Mouse (Mus musculus): ENCODE data around the gene Calml4. TPM values are rescaled to one million over a fixed set of nuclear protein-coding genes. Genes with fewer than 3 reads are reported as not detected.

Gene Calml4
- total and polyA plus RNA-seq, 3 experiments: 0.62 to 4.6 TPM; not detected in 1

GRCm38 (mm10) chr9:62851571-62851970 lies 6.3 kb upstream of the Calml4 start:
- DNase-seq (ENCODE audit: low read depth, low spot score): no peak
- no peak overlapping the region for H3K27ac ChIP-seq (ENCODE audit: control insufficient read depth, low read depth, low read length)

GRCm38 (mm10) chr9:62854483-62854882 lies 3.4 kb upstream of the Calml4 start:
- Histone ChIP-seq H3K27ac (ENCODE audit: control insufficient read depth, low read depth, low read length) (no peak overlapping the region), H3K9ac (ENCODE audit: control insufficient read depth, low read depth, low read length, poor library complexity, severe bottlenecking) (no peak overlapping the region), H3K4me3 (ENCODE audit: control insufficient read depth in 1 of 2, insufficient read depth in 1 of 2, low read depth in 2 of 2, low read length in 2 of 2) (no peak overlapping the region), H3K9me3 (replicated peaks; ENCODE audit: insufficient read depth, low read length) (no peaks in the 10 kb centered on the region), H3K27me3 (ENCODE audit: control insufficient read depth in 1 of 2, insufficient read depth in 2 of 2, low read length in 2 of 2) (no peaks in the 10 kb centered on the region), H3K36me3 (ENCODE audit: control insufficient read depth in 1 of 2, insufficient read depth in 2 of 2, low read length in 2 of 2) (no peaks in the 10 kb centered on the region), H3K4me1 (ENCODE audit: control insufficient read depth in 1 of 2, insufficient read depth in 2 of 2, low read length in 2 of 2) (no peaks in the 10 kb centered on the region), H3K79me2 (ENCODE audit: control insufficient read depth, insufficient read depth, low read length, poor library complexity) (no peaks in the 10 kb centered on the region)
- DNase-seq (ENCODE audit: low read depth, low spot score): no peak
- TF ChIP-seq SMC3 (IDR thresholded peaks at IDR 0.05; ENCODE audit: low read depth, low read length) (no peak), BHLHE40 (IDR thresholded peaks at IDR 0.05; ENCODE audit: borderline replicate concordance, low read depth, low read length) (no peak), RCOR1 (IDR thresholded peaks at IDR 0.05; ENCODE audit: low read depth, low read length) (no peak), CHD2 (IDR thresholded peaks at IDR 0.05; ENCODE audit: low read length) (no peak)

More at GRCm38 (mm10) chr9:62851571-62851970, 6.3 kb upstream of the Calml4 start:
- H3K9me3 ChIP-seq (replicated peaks; ENCODE audit: insufficient read depth, low read length): no peaks in the 10 kb centered on the region
- H3K79me2 ChIP-seq (ENCODE audit: control insufficient read depth, insufficient read depth, low read length, poor library complexity): no peaks in the 10 kb centered on the region
- no peaks in the 10 kb centered on the region for H3K27me3 ChIP-seq (ENCODE audit: control insufficient read depth in 1 of 2, insufficient read depth in 2 of 2, low read length in 2 of 2)
- no peaks in the 10 kb centered on the region for H3K36me3 ChIP-seq (ENCODE audit: control insufficient read depth in 1 of 2, insufficient read depth in 2 of 2, low read length in 2 of 2)
- H3K4me3 ChIP-seq (ENCODE audit: control insufficient read depth in 1 of 2, insufficient read depth in 1 of 2, low read depth in 2 of 2, low read length in 2 of 2): no peak overlapping the region
- no peaks in the 10 kb centered on the region for H3K4me1 ChIP-seq (ENCODE audit: control insufficient read depth in 1 of 2, insufficient read depth in 2 of 2, low read length in 2 of 2)
- no peak overlapping the region for H3K9ac ChIP-seq (ENCODE audit: control insufficient read depth, low read depth, low read length, poor library complexity, severe bottlenecking)
- TF ChIP-seq GABPA (IDR thresholded peaks at IDR 0.05; ENCODE audit: low read depth, low read length): no peak
- no peak for TF ChIP-seq ELF1 (IDR thresholded peaks at IDR 0.05; ENCODE audit: low read depth, low read length)
- TF ChIP-seq MAZ (IDR thresholded peaks at IDR 0.05; ENCODE audit: low read depth, low read length): no peak
- TF ChIP-seq SMC3 (IDR thresholded peaks at IDR 0.05; ENCODE audit: low read depth, low read length): no peak
- no peak for TF ChIP-seq MYC (IDR thresholded peaks at IDR 0.05; ENCODE audit: low read depth, low read length)
- TF ChIP-seq KAT2A (conservative IDR thresholded peaks at IDR 0.05; ENCODE audit: low read depth, low read length): no peak
- no peak for TF ChIP-seq RCOR1 (IDR thresholded peaks at IDR 0.05; ENCODE audit: low read depth, low read length)
- TF ChIP-seq ZMIZ1 (IDR thresholded peaks at IDR 0.05; ENCODE audit: low read depth, low read length): no peak
- TF ChIP-seq RAD21 (IDR thresholded peaks at IDR 0.05; ENCODE audit: low read depth, low read length): no peak
- no peak for TF ChIP-seq E2F4 (IDR thresholded peaks at IDR 0.05; ENCODE audit: borderline replicate concordance, low read depth, low read length)
- no peak for TF ChIP-seq EP300 (IDR thresholded peaks at IDR 0.05; ENCODE audit: low read depth in 1 of 2, low read length in 2 of 2)
- TF ChIP-seq POLR2AphosphoS2 (IDR thresholded peaks at IDR 0.05; ENCODE audit: low read length): no peak
- TF ChIP-seq ETS1 (IDR thresholded peaks at IDR 0.05; ENCODE audit: low read depth, low read length): no peak
- no peak for TF ChIP-seq MAX (IDR thresholded peaks at IDR 0.05; ENCODE audit: low read length)
- TF ChIP-seq TBP (IDR thresholded peaks at IDR 0.05; ENCODE audit: low read depth, low read length): no peak
- TF ChIP-seq TCF12 (IDR thresholded peaks at IDR 0.05; ENCODE audit: low read depth, low read length): no peak

Data from MEL (cell line).